Mouse (Mus musculus) kidney, adult 2 months (tissue): ENCODE data around the gene Pkp1. TPM values are rescaled to one million over a fixed set of nuclear protein-coding genes. Genes with fewer than 3 reads are reported as not detected.

Experiments used
- DNase-seq: peaks from one replicate; pipeline ENCODE4 v3.0.0; 2021
- H3K27ac ChIP-seq: fragments of 200-500 bp; 2 replicates; pipeline ENCODE4 v1.5.1; 2012; ENCODE audit warnings: low read depth, low read length, control low read depth, inconsistent platforms; ENCODE audit not compliant: insufficient read depth
- H3K27me3 ChIP-seq: fragments of 200-500 bp; replicated peaks from 2 replicates; pipeline ENCODE4 v1.6.1; 2012; ENCODE audit warnings: mild to moderate bottlenecking, moderate library complexity, low read length, inconsistent platforms; ENCODE audit not compliant: control insufficient read depth, insufficient read depth
- H3K36me3 ChIP-seq: fragments of 200-500 bp; 2 replicates; pipeline ENCODE4 v1.6.1; 2012; ENCODE audit warnings: mild to moderate bottlenecking, moderate library complexity, low read length, inconsistent platforms; ENCODE audit not compliant: control insufficient read depth, insufficient read depth
- H3K4me1 ChIP-seq: fragments of 200-500 bp; 2 replicates; pipeline ENCODE4 v1.6.1; 2011; ENCODE audit warnings: low read length; ENCODE audit not compliant: control insufficient read depth, insufficient read depth
- H3K4me3 ChIP-seq: fragments of 200-500 bp; 2 replicates; pipeline ENCODE4 v1.5.1; 2011; ENCODE audit warnings: mild to moderate bottlenecking, low read depth, low read length, control low read depth; ENCODE audit not compliant: insufficient read depth
- CTCF ChIP-seq: fragments of 200-500 bp; conservative IDR thresholded peaks from 2 replicates; pipeline ENCODE4 v1.5.1; 2011; ENCODE audit warnings: low read depth, mild to moderate bottlenecking, control low read depth, low read length, moderate library complexity, mixed read lengths; ENCODE audit not compliant: insufficient read depth, insufficient read length
- POLR2A ChIP-seq: fragments of 200-500 bp; IDR thresholded peaks from one replicate; pipeline ENCODE4 v1.6.1; 2011; ENCODE audit warnings: low read depth, low read length, control low read depth
- WGBS: fragments of 180-500 bp; shearing (Covaris S2); methylation state at CpG from one replicate; pipeline ENCODE4 v1.1.7; 2018; 5-methylcytosine and 5-hydroxymethylcytosine counted together
- polyA plus RNA-seq: library from polyadenylated mRNA; depleted of rRNA; stranded (reverse); fragments of >200 nt; gene quantifications from 2 replicates; pipeline ENCODE4 v1.2.3, GENCODE M21; 2012

The Pkp1 gene
- polyA plus RNA-seq, 1 experiment, result 0.14 TPM

DNA sequence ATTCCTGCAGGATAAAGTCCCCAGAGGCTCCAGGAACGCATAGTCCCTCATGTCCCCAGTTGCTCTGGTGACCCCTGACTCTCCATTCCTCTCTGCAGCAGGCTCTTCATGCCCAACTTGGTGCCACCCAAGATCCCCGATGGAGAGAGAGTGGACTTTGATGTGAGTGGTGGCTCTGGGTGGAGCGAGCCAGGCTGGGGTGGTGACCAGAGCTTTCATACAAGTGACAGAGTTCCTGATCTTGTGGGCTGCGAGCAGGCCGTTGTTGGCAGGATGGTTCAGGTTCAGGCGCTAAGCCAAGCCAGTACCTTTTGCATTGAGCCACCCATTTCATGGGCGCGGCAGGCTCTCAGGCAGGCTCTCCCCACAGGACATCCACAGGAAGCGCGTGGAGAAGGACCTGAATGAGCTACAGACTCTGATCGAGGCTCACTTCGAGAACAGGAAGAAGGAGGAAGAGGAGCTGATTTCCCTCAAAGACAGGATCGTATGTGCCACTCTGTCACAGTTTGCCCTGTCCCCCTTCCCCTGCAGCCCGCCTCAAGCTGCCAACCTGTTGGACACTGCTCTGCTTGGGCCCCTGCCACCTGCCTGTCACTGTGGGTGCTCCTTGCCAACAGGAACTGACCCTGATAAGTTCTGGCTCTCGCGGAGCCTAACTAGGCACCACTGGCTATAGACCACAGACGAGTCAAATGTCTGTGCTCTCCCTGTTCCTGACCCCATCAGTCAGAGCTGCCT, 71.2 kb downstream of the Pkp1 start:
- H3K36me3 ChIP-seq, result no peaks in the 10 kb centered on the region
- 70% methylated on average over 17 of the region's 17 CpGs for WGBS
- no peak overlapping the region for H3K4me3 ChIP-seq
- no peaks in the 10 kb centered on the region for H3K27me3 ChIP-seq
- TF ChIP-seq POLR2A (no peak), CTCF (no peak)
- no peak overlapping the region for H3K27ac ChIP-seq
- DNase-seq, result no peak
- H3K4me1 ChIP-seq, result no peaks in the 10 kb centered on the region

GRCm38 (mm10) chr1:135847139-135847562, 71.9 kb downstream of the Pkp1 start:
- Histone ChIP-seq H3K36me3 (no peaks in the 10 kb centered on the region), H3K4me3 (no peak overlapping the region), H3K4me1 (no peaks in the 10 kb centered on the region), H3K27me3 (no peaks in the 10 kb centered on the region), H3K27ac (no peak overlapping the region)
- 40% methylated on average over 6 of the region's 6 CpGs for WGBS
- DNase-seq, result peak; percentile 35
- TF ChIP-seq POLR2A (no peak), CTCF (peak; percentile 64)

- Histone ChIP-seq H3K36me3 (no peaks in the 10 kb centered on the region), H3K4me3 (no peak overlapping the region), H3K4me1 (no peaks in the 10 kb centered on the region), H3K27ac (no peak overlapping the region), H3K27me3 (no peaks in the 10 kb centered on the region)
- 89% methylated on average over 5 of the region's 5 CpGs for WGBS
- no peak for DNase-seq
- TF ChIP-seq CTCF (no peak), POLR2A (no peak)
Measured at GRCm38 (mm10) chr1:135846632-135847031, 72.4 kb downstream of the Pkp1 start.

DNA sequence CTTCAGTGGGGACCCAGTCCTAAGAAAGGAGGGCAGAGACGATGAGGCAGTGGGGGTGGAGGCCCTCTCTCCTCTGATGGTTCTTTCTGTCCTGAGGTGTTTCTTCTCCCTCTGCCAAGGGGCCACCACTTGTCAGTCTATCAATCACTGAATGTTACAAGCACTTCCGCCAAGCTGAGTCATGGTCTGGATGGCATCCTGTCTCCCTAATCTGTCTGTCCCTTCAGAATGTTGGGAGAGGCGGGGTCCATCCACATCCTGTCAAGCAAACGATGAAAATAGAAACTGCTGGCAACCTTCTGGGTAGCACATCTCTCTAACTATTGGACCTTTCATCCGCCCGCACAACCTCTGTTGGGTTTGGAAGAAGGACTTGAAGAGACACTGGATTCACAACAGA, 74.5 kb downstream of the Pkp1 start:
- no peak for TF ChIP-seq CTCF
- TF ChIP-seq POLR2A, result no peak

GRCm38 (mm10) chr1:135843519-135844262, 75.3 kb downstream of the Pkp1 start:
- WGBS, result 95% methylated on average over 10 of the region's 10 CpGs
- no peak for DNase-seq
- TF ChIP-seq POLR2A, result no peak
- no peak for TF ChIP-seq CTCF

More for the DNA sequence above, 74.5 kb downstream of the Pkp1 start:
- H3K27ac ChIP-seq, result no peak overlapping the region
- DNase-seq, result peak; percentile 27
- no peaks in the 10 kb centered on the region for H3K36me3 ChIP-seq
- H3K4me1 ChIP-seq, result no peaks in the 10 kb centered on the region
- no peak overlapping the region for H3K4me3 ChIP-seq
- H3K27me3 ChIP-seq, result no peaks in the 10 kb centered on the region
- 65% methylated on average over 6 of the region's 6 CpGs for WGBS

GRCm38 (mm10) chr1:135840675-135841395, 78.2 kb downstream of the Pkp1 start:
- TF ChIP-seq POLR2A (no peak), CTCF (no peak)
- 51% methylated on average over 15 of the region's 15 CpGs for WGBS
- Histone ChIP-seq H3K36me3 (no peaks in the 10 kb centered on the region), H3K4me1 (no peaks in the 10 kb centered on the region), H3K27ac (no peak overlapping the region), H3K27me3 (no peaks in the 10 kb centered on the region), H3K4me3 (no peak overlapping the region)
- DNase-seq, result no peak

More at GRCm38 (mm10) chr1:135843519-135844262, 75.3 kb downstream of the Pkp1 start:
- H3K27me3 ChIP-seq, result no peaks in the 10 kb centered on the region
- H3K4me3 ChIP-seq, result no peak overlapping the region
- H3K4me1 ChIP-seq, result no peaks in the 10 kb centered on the region
- no peak overlapping the region for H3K27ac ChIP-seq
- no peaks in the 10 kb centered on the region for H3K36me3 ChIP-seq
